Mouse (Mus musculus) spleen, embryonic (tissue): Measurements from ENCODE around the gene Svop.

Experiments used
- CTCF ChIA-PET: fragments of 350-600 bp; sonication (Branson Sonifier 250); formaldehyde crosslinking; loops from one replicate; lab custom pipeline; 2022; lab: Charles Lee

The Svop gene

GRCm38 (mm10) chr5:114106391-114106935, 15.1 kb upstream of the Svop start:
- CTCF ChIA-PET = no interaction called here

- CTCF ChIA-PET = no interaction called here
Observed at GRCm38 (mm10) chr5:114102807-114103206, 11.4 kb upstream of the Svop start.

- CTCF ChIA-PET = no interaction called here
Observed at GRCm38 (mm10) chr5:114101873-114102272, 10.5 kb upstream of the Svop start.

DNA sequence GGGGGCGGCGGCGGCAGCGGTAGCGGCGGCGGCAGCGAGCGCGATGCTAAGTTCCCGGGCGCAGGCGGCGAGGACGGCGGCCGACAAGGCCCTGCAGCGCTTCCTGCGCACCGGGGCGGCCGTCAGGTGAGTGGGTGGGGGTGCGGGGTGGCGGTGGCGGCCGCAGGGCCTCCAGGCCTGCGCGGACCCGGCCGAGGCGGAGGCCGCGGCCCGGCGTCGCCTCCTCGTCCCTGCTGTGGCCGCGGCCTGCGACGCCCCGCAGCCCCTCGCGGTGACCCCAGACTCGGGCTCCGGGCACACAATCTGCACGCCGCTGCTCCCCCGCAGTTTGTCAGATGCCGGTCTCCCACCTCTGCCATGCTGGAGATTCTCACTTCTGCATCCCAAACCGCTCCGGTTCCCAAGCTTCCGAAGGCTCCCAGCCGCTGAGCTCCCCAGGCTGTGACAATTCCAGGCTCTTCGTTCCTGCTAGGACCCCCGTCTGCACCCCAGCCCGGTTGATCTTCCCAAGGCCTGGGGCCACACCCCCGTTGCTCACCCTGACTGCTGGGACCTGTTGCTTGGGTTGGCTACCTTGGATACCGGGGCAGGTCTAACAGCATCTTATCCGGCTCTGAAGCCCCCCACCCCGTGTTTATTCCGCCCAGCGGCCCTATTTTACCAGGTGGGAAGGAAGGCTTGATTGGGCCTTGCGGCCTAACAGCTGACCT, 9.2 kb upstream of the Svop start:
- CTCF ChIA-PET = interaction anchor here (1.2 kb wide), 1 partner anchor 32 kb away, joined by 4 read pairs; no protein-coding TSS in a partner anchor

GRCm38 (mm10) chr5:114099709-114100389, 8.5 kb upstream of the Svop start:
- CTCF ChIA-PET = interaction anchor here (0.6 to 1.2 kb wide), 2 partner anchors 33 to 140 kb away, joined by 3 to 4 read pairs; no protein-coding TSS in a partner anchor

- CTCF ChIA-PET = no interaction called here
Observed at GRCm38 (mm10) chr5:114090421-114091013, 853 bp downstream of the Svop start.

DNA sequence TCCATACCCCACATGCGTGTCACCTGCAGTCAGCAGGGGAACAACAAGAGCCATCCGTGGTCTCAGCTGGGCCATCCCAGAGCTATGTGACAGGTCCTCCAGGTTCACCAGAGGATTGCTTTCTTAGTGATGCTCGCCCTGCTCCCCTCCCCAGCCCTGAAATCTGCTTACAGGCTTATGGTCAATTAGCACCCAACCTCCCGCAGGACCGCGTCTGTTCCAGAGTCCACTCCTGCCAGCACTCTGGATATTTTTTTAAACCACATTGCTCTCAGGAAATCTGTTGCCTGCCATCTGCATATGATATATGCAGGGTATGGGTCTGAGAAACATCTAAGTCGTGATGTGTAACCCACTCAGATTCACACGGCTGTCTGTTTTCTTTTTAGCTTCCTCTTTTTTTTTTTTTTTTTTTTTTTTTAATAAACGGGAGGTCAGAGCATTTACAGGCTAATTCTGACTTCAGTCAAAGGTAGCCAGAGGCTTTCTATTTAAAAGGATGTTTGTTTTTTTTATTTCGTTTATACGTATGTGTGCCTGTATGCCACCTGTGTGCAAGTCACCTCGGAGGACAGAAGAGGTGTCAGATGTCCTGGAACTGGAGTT, 3.4 kb downstream of the Svop start:
- CTCF ChIA-PET = no interaction called here

GRCm38 (mm10) chr5:114085501-114085900, 5.9 kb downstream of the Svop start:
- CTCF ChIA-PET = interaction anchor here (0.5 kb wide), 1 partner anchor 147 kb away, joined by 4 read pairs; no protein-coding TSS in a partner anchor

GRCm38 (mm10) chr5:114077009-114077408, 14.4 kb downstream of the Svop start:
- CTCF ChIA-PET = interaction anchor here (0.6 kb wide), 1 partner anchor 15 kb away, joined by 7 read pairs; no protein-coding TSS in a partner anchor

GRCm38 (mm10) chr5:114072262-114072661, 19.1 kb downstream of the Svop start:
- CTCF ChIA-PET = interaction anchor here (0.5 kb wide), 1 partner anchor 513 kb away, joined by 14 read pairs; no protein-coding TSS in a partner anchor

- CTCF ChIA-PET = no interaction called here
Observed at GRCm38 (mm10) chr5:114070858-114071257, 20.5 kb downstream of the Svop start.

GRCm38 (mm10) chr5:114067982-114068381, 23.4 kb downstream of the Svop start:
- CTCF ChIA-PET = no interaction called here

DNA sequence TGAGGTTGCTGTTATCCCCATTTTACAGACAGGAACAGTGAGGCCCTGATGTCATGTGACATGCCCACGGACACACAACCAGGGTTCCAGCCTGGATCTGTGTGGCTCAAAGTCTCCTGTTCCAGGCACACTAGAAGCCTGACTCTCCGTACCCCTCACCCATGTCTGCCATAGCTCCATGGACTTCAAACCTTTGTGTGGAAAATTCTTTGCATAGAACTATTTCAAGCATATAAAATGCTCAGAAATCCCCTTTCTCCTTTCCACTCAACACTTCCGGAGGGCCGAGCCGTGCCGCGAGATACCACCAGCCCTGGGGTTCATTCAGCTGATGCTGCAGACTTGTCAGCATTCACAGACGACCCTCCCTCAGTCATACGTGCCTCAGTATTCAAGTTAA, 23.8 kb downstream of the Svop start:
- CTCF ChIA-PET = no interaction called here

DNA sequence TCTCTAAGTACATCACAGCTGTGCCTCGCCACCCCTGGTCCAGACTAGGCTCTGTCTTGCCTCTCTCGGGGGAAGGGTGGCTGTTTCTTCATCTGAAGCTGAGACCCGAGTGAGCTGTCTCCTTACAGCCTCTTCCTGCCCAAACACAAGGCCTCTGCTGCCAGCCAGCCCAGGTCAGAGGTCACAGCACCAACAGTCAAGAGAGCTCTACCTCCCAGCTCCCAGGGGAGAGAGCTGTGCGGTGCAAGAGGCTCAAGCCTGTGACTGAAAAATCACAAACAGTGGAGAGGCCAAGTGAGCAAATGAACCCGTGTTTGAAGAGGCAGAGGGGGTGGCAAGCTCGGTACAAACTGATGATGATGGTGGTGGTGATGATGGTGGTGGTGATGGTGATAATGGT, 24.8 kb downstream of the Svop start:
- CTCF ChIA-PET = no interaction called here

- CTCF ChIA-PET = no interaction called here
Observed at GRCm38 (mm10) chr5:114065161-114065560, 26.2 kb downstream of the Svop start, which contains the start of gene Usp30. TSS of gene Usp30 (plus strand) at chr5:114065461.

DNA sequence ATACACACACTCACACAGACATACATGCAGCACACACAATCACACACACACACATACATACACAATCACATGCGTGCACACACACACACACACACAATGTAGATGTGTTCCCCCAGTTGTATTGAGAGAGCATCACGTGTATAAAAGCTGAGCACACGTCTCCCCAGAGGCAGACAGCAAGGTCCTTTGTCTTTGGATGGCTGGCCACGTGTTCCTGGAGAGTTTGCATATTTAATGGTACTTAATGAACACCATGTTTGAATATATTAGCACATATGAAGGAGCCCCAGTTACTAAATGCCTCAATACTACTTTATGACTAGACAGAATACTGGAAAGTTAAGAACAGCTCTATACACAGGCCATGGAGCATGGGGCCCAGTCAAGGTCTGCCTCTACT, 27.4 kb downstream of the Svop start:
- CTCF ChIA-PET = no interaction called here

DNA sequence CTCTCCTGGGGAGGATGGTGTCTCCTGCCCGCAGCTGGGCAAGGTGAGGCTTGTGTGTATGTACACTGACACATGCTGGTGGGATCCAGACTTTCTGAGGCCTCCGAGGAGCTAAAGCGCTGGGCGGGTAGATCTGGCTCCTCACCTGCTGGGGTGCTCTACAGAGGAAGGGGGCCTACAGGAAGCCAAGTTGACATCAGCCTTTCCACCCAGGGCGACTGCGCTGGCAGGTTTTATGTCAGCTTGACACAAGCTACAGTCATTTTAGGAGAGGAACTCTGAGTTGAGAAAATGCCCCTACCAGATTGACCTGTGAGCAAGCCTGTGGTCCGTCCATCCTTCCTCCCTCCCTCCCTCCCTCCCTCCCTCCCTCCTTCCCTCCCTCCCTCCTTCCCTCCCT, 29.7 kb downstream of the Svop start:
- CTCF ChIA-PET = no interaction called here

DNA sequence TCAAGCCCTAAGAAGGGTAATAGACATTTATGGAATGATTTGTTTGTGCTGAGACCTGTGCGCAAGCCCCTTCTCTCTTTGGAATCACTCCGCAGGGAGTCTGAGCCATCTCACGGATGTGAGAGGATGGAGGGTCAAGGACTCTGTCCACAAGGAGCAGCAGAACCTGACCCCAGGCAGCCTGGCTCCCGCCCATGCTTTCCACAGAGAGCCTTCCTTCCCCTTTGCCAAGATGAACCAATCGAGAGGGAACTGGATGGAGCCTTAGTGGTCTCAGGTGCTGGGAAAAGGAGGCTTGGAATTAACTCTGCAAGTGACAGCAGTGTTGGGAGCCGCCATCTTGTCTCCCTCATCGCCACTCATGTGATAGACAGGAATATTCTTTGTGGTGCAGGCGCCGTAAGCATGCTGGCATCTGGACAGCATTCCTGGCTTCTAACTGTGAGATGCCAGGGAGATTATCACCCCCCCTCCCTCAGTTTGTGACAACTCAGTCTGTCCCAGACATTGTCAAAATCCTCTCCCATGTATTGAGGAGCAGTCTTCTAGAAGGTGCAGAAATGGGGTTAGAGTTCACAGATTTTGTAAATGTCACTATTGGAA, 34.1 kb downstream of the Svop start:
- CTCF ChIA-PET = no interaction called here

DNA sequence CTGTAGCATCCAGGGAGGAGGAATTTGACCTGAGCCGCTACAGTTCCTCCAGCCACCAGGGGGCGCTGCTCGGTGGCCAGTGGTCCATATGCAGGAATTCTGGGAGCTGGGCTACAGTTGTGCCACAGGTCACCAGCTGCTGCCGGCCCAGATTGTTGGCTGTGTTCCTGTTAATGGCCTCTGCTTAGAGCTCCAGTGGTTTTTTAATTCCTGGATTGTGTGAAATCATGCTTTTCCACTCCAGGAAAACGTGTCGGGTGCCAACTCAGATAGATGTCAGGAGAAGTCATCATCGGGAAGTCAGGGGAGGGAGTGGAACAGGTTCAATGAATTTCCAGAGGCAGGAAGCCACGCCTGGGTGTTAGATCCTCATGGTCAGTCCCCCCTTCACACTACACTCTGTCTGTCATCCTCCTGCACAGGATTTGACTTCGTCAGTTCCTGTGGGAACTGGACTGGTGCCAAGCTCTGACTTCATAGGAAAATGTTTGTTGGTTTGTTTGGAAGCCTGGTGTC, 39.1 kb downstream of the Svop start:
- CTCF ChIA-PET = no interaction called here

DNA sequence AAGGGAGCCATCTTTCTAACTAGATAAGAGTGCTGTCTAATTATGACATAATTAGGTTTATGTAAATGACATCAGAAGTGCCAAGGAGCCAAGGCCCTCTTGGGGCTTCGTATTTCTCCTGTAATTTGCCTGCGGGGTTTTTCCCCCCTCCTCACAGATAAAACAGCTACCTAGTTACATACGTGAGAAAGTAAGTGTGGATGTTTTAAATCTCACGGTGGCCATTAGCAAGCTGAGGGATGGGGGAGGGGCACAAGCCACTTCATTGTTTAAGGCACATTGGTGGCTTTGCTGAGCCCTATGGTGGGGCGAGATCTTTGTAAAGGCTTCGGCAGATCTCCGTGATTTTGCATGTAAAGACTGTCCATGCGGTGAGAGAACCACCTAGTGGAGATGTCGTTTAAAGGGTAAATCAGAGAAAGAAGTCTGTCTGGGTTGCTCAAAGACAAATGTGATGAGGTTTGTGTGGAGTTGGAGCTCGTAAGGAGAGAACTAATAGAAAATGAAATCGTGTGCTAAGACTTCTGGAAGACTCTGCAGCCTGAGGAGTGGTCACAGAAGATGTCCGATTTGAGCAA, 42.5 kb downstream of the Svop start:
- CTCF ChIA-PET = no interaction called here

DNA sequence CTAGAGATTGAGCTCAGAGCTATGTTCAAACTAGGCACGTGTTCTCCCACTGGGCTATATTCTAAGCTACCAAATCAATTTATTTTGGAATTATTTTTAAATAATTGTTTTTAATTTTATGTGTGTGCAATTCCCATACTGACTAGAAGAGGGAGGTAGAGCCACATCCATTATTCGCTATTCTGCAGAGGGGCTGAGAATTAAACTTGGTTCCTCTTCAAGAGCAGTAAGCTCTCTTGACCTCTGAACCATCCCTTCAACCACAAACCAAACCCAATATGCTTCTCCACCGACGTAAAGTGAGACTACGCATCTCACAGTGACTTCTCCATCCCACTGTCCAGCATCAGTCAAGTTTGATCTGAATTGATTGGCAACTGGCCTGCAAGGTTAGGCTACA, 44.2 kb downstream of the Svop start:
- CTCF ChIA-PET = interaction anchor here (0.6 kb wide), 1 partner anchor 295 kb away, joined by 3 read pairs; no protein-coding TSS in a partner anchor
